Mouse (Mus musculus) left cerebral cortex, postnatal 4 days (tissue): ENCODE results near the gene Zfyve28. TPM values are rescaled to one million over a fixed set of nuclear protein-coding genes. Genes with fewer than 3 reads are reported as not detected.

Experiments used
- DNase-seq: peaks from one replicate; pipeline ENCODE4 v3.0.0-alpha.2; 2022
- intact Hi-C: fragments of 180-260 bp; cut with DNase I; formaldehyde crosslinking; loops from one replicate; pipeline ENCODE4 v1.15.1; 2025
- total RNA-seq, 2 experiments: library from RNA; stranded (reverse); gene quantifications; 2 replicates each; pipeline ENCODE4 v1.2.3; 2021

The Zfyve28 gene
- total RNA-seq, 2 experiments from 2014 or later, result 18.7 to 19.9 TPM

DNA sequence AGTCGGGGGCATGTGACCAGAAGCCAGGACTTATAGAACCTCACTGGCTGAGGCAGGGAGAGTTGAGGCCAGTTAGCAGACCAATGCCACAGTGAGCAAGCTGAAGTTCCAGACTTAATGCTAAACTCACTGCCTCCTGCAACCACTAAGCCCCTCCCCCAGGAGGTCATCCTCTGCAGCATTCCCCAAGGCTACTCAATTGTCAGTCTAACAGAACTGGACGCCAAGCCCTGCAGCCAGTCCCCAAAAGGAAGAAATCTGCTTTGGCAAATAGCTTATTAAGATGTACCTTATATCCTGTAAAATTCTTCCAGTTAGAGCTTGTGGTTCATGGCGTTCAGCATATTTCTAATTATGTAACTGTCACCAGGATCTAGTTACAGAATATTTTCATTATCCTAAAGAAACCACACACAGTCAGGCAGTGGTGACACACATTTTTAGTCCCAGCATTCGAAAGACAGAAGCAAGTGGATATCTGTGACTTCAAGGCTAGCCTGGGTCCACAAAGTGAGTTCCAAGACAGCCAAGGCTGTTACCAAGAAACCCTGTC, 35.2 kb downstream of the Zfyve28 start:
- intact Hi-C loops, result no loop called here
- DNase-seq, result no peak

GRCm38 (mm10) chr5:34252307-34252966, 35.8 kb downstream of the Zfyve28 start:
- intact Hi-C loops, result no loop called here
- peak; percentile 80 for DNase-seq

DNA sequence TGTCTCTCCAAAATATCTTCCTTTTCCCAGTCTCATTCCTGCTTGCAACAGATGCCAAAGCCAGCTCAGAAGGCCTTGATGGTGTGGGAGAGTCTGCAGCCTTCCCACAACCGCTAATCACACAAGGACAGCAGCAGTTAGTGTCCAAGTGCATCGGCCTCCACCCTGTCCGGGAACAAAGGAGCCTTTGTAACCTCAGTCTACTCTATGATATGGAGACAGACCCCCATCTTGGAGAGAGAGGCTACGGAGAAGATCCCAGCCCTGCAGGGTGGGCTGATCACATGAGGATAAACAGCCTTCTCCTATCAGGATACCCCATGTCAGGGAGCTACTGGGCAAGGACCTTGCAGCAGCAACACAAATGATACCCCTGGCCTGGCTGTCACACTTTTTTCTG, 36.5 kb downstream of the Zfyve28 start:
- intact Hi-C loops, result no loop called here
- DNase-seq, result no peak

- peak; percentile 29 for DNase-seq
- intact Hi-C loops, result no loop called here
Observed at GRCm38 (mm10) chr5:34250090-34250489, 38.2 kb downstream of the Zfyve28 start.

DNA sequence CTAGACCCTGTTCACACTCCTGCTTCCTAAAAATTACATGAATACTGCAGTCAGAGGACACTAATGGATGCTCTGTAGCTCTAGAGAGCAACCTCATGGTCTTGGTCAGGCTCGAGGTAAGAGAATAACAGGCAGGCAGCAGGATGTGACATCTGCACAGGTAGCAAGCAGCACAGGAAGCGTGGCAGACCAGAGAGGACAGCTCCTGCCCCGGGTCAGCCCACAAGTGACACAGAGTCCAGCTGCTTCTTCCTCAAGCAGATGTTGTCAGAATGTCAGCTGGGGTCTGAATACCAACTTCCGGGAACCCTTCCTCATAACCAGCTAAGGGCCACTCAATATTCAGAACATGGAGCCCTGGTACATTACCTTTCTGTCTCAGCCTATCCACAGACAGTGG, 39.1 kb downstream of the Zfyve28 start:
- no peak for DNase-seq
- intact Hi-C loops, result no loop called here

- no peak for DNase-seq
- intact Hi-C loops, result no loop called here
Observed at GRCm38 (mm10) chr5:34246443-34246842, 41.8 kb downstream of the Zfyve28 start.

GRCm38 (mm10) chr5:34243062-34243461, 45.2 kb downstream of the Zfyve28 start:
- no peak for DNase-seq
- intact Hi-C loops, result no loop called here

DNA sequence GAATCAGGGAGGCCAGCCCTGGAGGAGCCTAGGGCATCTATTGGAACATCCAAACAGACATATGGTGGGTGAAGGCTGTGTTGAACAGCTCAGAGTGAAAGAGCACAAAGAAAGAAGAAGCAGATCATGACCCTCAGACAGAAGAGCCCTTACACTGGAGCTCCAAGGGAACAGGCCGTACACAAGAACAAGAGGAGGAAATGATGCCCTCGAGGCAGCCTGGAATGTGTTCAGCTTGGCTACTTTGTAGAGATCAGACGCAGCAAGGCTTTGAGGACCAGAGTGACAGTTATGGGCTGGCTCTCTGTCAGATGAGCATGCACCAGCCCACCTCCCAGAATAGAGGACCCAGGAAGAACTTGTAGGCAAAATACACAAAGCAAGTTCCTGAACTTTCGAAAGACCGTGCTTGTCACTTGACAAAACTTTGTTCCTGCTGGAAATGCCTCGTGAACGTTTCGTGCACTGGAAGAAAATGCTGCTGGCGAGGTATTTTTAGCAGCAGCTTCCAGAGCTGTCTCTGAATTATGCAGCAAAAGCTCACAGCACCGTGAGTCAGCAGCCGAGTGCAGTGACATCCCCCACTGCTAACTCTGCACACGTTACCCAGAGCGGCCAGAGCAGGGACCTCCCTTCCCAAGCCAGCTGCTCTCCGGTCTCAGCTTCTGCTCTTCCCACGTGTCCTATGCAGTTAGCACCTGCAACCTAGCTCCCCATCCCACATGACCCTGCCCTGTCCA, 45.9 kb downstream of the Zfyve28 start:
- intact Hi-C loops, result no loop called here
- peak; percentile 22 for DNase-seq

DNA sequence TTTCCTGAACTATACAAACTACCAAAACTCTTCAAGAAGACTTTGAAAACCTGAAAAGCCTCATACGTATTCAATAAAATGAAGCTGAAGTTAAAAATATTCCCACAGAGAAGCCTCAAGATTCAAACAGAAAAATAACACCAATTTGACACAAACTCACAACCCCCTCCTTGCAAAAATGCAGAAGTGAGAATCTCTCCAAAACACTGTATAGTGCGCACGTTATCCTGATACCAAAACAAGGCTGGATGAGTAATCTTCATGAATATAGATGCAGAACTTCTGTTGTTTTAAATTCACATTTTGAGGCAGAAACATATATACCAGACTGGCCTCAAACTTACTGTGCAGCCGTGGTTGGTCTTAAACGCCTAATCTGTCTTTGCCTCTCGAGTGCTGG, 49.8 kb downstream of the Zfyve28 start:
- no peak for DNase-seq
- intact Hi-C loops, result no loop called here

DNA sequence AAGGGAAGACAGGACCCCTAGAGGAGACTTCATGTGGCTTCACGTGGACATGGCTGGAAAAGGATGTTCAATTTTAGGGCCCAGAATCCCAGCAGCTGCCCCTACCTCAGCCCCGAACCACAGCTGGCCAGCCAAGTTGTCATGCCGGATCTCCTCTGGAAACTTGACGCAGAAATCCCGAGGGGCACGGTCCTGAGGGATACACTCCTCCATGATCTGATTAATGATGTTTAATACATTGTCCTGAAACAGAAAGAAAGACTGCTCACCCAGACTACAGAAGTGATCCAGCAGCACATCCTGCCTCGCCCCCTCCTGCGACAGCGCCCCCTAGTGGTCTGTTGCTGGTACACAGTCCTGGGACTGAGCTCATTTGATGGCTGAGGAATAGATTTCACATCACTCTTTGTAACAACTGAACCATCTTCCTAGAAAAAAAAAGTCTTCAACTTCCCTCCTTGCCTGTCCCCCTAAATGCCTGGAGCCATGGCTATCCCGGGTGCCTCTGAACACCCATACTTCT, 52.3 kb downstream of the Zfyve28 start:
- DNase-seq, result peak; percentile 36

DNA sequence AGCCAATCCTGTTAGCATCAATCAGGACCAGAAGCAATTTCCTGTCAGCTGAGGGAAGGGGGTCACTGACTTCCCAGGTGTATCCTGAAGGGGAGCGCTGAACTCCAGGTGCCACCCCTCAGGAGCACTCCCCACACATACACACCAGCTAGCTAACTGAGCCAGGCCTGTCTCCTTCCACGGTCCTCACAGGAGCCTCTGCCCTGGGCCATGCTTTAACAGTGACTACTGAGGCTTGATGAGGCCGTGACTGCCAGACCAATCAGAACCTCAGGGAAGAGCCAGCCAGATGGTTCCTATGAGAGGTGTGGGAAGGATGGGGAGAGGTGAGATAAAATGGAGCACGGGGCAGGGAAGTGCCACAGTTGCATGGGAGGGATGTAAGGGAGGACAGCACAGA, 53.2 kb downstream of the Zfyve28 start:
- no peak for DNase-seq

More for the DNA sequence above, 52.3 kb downstream of the Zfyve28 start:
- intact Hi-C loops, result no loop called here

GRCm38 (mm10) chr5:34233221-34233515, 55.1 kb downstream of the Zfyve28 start:
- DNase-seq, result no peak
- intact Hi-C loops, result no loop called here

More for the DNA sequence above, 53.2 kb downstream of the Zfyve28 start:
- intact Hi-C loops, result no loop called here

DNA sequence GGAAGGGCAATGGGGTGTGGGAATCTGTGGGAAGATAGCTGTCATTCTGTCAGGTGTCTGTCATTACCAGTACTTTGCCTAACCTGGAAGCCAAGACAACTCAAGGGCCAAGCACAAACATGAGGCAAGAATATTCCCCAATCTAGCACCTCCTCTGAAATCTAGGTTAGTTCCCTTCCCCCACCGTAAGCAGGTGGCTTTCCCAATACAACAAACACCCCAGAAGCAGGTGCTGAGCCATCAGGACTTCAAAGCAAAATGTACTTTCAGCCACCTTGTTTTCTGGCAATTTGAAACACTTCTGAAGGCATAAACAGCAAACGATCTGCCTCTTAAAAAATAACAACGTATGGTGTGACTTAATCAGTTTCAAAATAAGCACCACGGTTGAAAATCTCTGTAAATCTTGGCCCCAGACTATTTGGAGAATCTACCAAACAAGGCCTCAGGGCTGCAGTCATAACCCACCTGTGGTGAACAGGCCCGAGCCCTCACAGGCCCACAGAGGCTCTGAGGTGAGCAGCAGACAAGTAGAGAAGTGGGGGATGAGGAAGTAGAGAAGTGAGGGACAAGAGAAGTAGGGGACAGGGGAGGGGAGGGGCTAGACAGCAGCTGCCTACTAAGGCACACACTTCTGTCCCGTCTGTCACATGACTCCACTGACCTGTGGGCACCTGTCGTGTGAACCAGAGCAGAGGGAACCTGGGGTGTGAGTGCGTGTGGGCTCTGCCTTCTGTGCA, 55.6 kb downstream of the Zfyve28 start:
- no peak for DNase-seq
- intact Hi-C loops, result no loop called here

DNA sequence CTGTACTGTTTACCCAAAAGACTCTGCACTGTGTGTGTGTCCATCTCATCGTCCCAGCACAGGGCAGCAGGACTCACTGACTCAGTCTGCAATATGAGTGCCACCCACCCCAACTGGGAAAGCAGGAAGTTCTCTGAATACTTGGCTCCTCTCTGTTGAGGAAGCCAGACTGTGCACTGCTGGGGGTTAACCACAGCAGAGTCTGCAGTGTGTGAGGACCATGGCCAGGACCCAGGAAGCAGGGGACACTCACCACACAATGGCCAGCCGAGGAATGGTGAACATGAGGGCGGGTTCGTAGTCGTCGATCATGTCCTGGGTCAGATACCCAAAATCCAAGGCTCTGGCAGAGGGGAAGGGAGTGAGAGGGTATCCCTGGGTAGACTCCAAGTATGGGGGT, 56.3 kb downstream of the Zfyve28 start:
- DNase-seq, result no peak
- intact Hi-C loops, result no loop called here

DNA sequence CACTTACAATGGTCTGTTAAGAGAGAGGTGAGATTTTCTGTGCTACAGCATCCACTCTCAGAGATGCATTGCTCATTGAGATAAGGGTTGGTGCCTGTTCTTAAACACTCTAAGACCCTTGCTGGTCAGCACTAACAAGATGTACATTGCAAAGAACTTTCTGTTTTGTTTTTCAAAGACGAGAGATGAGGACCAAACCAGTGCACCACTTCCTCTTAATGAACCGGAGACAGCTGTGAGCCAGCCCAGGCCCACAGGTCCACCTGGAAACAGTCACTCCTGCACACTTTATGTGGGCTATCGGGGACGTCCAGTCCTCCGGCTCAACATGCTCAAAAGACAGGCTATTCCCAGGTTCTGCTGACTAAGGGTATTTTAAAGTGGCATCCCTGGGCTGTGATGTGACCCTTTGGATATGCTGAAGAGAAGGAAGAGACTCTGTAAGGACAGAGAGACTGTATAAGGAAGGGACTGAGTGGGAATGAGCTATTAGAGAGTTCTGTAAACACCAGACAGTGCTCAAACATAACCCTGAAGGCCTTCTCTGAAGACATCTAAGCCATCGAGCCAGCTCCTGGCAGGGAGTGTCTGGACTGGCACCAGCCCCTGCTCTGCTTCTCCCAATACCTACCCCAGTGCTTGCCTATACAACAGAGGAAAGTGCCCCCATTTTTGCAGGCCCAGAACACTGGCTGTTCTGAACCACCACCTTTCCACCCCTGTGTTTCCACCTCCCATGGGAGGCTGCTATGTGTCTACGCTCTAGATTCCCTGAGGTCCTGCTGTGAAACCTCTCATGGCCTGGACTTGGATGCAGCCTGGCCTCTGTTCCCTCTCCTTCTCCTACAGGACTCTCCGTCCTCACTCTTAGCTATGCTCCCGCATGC, 57.4 kb downstream of the Zfyve28 start:
- no peak for DNase-seq
- intact Hi-C loops, result no loop called here

- intact Hi-C loops, result no loop called here
- no peak for DNase-seq
Observed at GRCm38 (mm10) chr5:34229503-34229902, 58.7 kb downstream of the Zfyve28 start.

DNA sequence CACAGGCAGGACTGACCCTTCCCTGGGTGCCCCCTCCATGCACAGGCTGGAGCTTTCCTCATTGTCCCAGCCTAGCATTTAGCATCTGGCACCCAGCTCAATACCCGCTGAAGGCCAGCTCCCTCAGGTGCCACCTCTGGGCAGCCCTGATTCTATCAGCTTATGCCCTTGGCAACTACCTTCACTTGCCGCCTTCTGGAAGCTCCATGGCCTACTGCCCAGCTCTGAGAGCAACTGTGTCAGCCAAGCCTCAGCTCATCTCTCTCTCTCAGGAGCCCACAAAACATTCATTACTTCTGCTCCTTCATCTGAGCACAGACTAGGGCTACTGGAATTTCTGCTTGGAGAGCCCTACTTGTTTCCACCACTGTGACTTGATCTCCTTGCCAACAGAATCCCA, 62.7 kb downstream of the Zfyve28 start:
- intact Hi-C loops, result no loop called here
- DNase-seq, result peak; percentile 48

- DNase-seq, result no peak
- intact Hi-C loops, result no loop called here
Observed at GRCm38 (mm10) chr5:34224515-34224914, 63.7 kb downstream of the Zfyve28 start.

GRCm38 (mm10) chr5:34220001-34220400, 68.2 kb downstream of the Zfyve28 start:
- no peak for DNase-seq
- intact Hi-C loops, result no loop called here

GRCm38 (mm10) chr5:34218672-34219071, 69.6 kb downstream of the Zfyve28 start:
- DNase-seq, result no peak
- intact Hi-C loops, result no loop called here
